Mouse (Mus musculus) bone marrow macrophage, adult 2 months (primary cell): ENCODE measurements around the gene Slc18a2.

Experiments used
- CTCF ChIP-seq: IDR thresholded peaks from 2 replicates; pipeline ENCODE4 v1.5.1; 2012; ENCODE audit warnings: low read depth, mild to moderate bottlenecking, low read length, moderate library complexity
- POLR2A ChIP-seq: IDR thresholded peaks from 2 replicates; pipeline ENCODE4 v1.6.1; 2012; ENCODE audit warnings: mild to moderate bottlenecking, low read depth, low read length, borderline replicate concordance

DNA sequence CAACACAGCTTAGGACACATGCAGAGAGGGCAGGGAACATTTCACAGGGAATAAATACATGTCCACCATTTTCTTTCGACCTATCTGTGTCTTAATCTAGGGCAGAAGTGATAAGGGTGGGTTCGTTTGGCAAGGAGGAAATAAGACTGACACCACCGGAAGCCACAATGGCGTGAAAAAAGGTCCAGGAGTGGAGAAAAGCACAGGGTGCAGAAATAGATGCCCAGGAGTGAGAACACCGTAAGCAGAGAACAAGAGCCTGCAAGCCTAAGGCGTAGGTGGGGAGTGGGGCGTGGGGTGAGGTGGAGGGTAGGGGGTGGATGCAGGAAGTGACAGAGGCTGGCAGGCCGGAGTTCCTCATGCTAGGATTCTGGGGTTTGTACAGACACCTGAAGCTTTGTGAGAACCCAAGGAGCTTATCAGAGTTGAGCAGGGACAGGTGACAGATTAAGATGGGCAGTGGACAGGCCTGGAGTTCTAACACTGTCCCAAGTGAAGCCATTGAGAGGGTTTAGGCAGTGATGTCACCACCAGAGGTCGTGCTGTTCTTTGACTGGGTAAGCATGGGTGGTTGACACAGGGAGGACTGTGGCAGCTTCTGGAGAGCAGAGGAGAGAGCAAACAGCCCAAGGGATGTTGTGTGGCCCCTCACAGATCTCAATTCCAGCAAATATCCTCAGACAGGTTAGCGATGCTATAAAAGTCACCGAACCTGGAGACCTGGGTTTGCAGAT is 12.0 kb upstream of the Slc18a2 start:
- TF ChIP-seq CTCF (no peak), POLR2A (no peak)
